Mouse (Mus musculus): ENCODE data around the gene Tor1aip1. TPM values are rescaled to one million over a fixed set of nuclear protein-coding genes. Genes with fewer than 3 reads are reported as not detected.

Tor1aip1 gene
- 30.6 and 38.0 TPM in 2 replicates for polyA plus RNA-seq (2012; rRNA removed; ENCODE audit: low replicate concordance)

GRCm38 (mm10) chr1:156035930-156036737 lies at the start of gene Tor1aip1:
Gene Tor1aip1, minus strand, starts transcription at chr1:156036480.

GRCm38 (mm10) chr1:156035269-156035929 lies 881 bp downstream of the Tor1aip1 start, which contains the start of gene Tor1aip2:
Gene Tor1aip2, plus strand, starts transcription at chr1:156035403.

GRCm38 (mm10) chr1:155973068-155973718 lies 63.1 kb downstream of the Tor1aip1 start, which contains the start of gene Cep350:
Gene Cep350, minus strand, starts transcription at chr1:155973255.

Other genes with a start within 250 kb of the Tor1aip1 start
- 137 and 140 TPM in 2 replicates for gene Qsox1, start 223.6 kb downstream of the Tor1aip1 start, polyA plus RNA-seq (2012; rRNA removed; ENCODE audit: low replicate concordance)
- 4.8 and 7.1 TPM in 2 replicates for gene Cep350, start 63.2 kb downstream of the Tor1aip1 start, polyA plus RNA-seq (2012; rRNA removed; ENCODE audit: low replicate concordance)
- gene Tor1aip2, start 1.1 kb downstream of the Tor1aip1 start, polyA plus RNA-seq (2012; rRNA removed; ENCODE audit: low replicate concordance): 50.8 and 97.2 TPM in 2 replicates
- not detected in 2 replicates for gene Fam163a, start 168.5 kb upstream of the Tor1aip1 start, polyA plus RNA-seq (2012; rRNA removed; ENCODE audit: low replicate concordance)